Mouse (Mus musculus): Measurements from ENCODE around the gene Neu4.

DNA sequence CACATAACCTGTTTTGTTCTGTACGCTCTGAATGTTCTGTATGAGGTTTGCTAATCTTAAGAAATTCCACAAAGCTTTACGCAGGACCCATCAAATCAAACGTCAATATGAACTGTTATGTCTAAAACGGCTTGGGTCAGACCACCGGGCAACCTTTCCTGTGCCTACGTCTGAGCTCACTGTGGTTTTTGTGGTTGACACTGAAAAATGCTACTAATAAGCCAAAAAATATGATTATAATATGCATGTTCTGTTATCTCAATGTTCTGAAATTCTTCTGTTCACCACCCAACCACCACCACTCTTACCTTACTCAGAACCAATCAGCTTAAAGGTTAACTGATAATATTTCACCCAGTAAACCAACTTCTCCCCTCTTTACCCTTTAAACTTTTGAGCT is 54.5 kb downstream of the Neu4 start:
- TF ChIP-seq POLR2A (IDR thresholded peaks at IDR 0.05; ENCODE audit: borderline replicate concordance, insufficient read depth, low read length) (no peak), CTCF (IDR thresholded peaks at IDR 0.05; ENCODE audit: borderline replicate concordance, insufficient read depth, low read depth, low read length) (no peak)
